Mouse (Mus musculus): Measurements from ENCODE around the gene Dnajc1.

DNA sequence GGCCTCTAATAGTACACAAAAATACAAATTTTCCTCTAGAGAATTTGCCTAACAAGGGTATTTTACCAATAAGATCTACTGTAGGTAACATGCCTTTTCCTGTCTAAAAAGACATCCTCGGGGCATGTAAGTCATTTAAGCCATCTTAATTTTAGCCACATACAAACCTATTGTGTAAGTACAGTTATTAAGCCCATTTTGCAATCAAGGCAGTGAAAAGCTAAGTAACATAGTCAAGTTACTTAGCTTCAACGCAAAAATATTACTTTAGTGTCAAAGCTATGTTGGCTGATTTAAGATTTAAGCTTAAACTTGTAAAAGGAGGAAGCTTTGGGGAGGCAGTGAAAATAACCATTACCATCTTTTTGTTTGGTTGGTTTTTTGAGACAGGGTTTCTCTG lies 74.0 kb downstream of the Dnajc1 start:
- TF ChIP-seq GATA1 (IDR thresholded peaks at IDR 0.05; ENCODE audit: borderline replicate concordance, low read length) (no peak), FLI1 (IDR thresholded peaks at IDR 0.05; ENCODE audit: low read length) (no peak)

All from megakaryocyte, embryonic 14.5 days (primary cell).